Mouse (Mus musculus): ENCODE measurements around the gene Tedc2. TPM values are rescaled to one million over a fixed set of nuclear protein-coding genes. Genes with fewer than 3 reads are reported as not detected.
A peak's percentile ranks its signal among the peaks of the same experiment; 100 is the strongest.

Tedc2 gene
- total RNA-seq, 1 experiment from 2014 or later, result 23.7 TPM

DNA sequence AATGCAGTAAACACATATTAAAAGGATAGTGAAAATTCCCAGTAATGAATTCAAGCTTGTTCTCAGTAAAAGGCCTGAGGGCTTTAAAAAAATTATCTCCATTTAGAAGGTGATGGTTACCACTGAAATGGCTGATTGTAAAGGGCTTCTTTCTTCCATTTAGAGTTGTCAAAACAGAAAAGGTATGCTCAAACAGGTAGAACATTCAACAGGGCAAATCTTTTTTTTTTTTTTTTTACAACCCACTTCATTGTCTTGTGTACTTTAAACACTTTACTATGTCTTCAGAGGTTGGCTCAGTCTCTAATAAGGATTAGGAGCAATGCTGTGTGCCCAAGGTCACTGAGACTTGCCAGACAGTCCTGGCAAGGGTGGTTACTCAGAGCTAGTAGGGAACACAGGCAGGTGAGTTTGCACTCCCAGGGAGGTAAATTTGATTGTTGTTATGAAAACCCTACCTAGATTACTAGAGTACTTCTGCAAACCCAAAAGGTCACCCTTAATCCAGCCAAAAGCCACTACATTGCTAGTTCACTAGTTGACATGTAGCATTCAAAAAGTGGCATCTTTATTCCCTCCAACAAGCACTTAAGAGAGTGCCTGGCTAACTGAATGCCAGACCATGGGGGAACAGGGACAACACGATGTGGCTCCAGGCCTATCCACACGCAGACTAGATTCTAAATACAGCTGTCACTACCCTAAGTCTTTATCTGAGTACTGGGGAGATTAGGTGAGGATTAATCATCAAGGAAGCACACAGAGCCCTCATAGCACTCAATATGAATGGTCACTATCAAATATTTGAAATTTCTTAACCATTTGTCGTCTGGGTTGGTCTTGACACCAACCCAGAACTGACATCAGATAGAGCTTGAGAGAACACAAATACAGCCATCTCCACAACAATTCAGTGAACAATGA is 16.8 kb downstream of the Tedc2 start:
- ATAC-seq (replicated peaks in 1 of 2; ENCODE audit: insufficient read depth in 1 of 2, low FRiP score in 2 of 2, low TSS enrichment in 1 of 2, low read depth in 1 of 2, poor library complexity in 2 of 2, severe bottlenecking in 2 of 2), result no peak

DNA sequence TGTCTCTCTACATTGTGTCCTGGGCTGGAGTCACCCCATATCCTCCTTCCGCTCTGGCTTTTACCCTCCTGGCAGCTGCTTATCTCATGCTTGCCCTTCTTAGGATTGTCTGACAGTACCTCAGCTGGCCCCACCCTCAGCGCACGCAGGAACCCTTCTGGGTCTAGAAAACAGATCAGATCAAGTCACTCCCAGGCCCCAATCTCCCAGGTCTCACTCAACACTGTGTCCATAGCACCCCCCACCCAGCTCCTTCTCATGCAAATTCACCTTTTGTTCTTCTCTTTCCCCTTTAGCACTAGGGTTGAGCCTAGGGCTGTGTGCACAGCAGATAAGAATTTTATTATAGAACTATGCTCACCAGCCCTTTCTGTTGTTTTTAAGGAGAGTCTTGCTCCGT is 17.6 kb downstream of the Tedc2 start:
- ATAC-seq (replicated peaks in 1 of 2; ENCODE audit: insufficient read depth in 1 of 2, low FRiP score in 2 of 2, low TSS enrichment in 1 of 2, low read depth in 1 of 2, poor library complexity in 2 of 2, severe bottlenecking in 2 of 2), result no peak

DNA sequence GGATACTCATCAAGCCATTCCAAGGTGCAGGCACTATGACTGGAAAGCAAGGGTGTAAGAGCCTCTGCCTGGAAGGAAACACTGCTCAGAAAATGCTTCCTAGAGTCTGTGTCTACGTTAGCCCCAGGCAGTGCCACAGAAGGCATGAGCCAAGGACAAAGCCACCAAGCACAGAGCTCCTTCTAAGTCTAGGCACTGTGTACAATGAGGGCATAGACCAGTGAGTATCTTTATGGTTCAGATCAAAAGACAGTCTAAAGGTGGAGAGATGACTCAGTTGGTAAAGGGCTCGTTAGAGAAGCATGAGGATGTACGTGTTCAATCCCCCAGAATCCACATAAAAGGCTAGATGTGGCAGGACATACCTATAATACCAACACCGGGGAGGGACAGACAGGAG is 19.6 kb downstream of the Tedc2 start:
- no peak for ATAC-seq (replicated peaks in 1 of 2; ENCODE audit: insufficient read depth in 1 of 2, low FRiP score in 2 of 2, low TSS enrichment in 1 of 2, low read depth in 1 of 2, poor library complexity in 2 of 2, severe bottlenecking in 2 of 2)

DNA sequence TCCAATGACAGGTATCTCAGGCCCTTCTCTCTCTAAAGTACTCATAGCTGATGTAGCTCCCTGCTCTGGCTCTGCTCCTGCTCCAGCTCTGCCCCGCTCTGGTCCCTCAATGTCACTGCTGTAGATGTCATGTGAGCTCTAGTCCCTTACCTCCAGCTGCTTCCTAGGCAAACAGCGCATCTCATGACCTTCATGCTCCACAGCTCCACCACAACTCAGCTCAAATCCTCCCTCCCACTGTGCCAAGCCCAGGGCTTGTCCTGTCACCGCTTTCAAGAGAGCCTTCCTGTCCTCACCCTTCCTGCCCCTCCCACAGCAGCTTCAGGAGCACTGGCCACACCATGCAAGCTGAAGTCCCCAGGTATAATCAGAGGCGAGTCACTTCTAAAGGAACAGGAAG is 20.9 kb downstream of the Tedc2 start:
- ATAC-seq (replicated peaks in 1 of 2; ENCODE audit: insufficient read depth in 1 of 2, low FRiP score in 2 of 2, low TSS enrichment in 1 of 2, low read depth in 1 of 2, poor library complexity in 2 of 2, severe bottlenecking in 2 of 2), result no peak

DNA sequence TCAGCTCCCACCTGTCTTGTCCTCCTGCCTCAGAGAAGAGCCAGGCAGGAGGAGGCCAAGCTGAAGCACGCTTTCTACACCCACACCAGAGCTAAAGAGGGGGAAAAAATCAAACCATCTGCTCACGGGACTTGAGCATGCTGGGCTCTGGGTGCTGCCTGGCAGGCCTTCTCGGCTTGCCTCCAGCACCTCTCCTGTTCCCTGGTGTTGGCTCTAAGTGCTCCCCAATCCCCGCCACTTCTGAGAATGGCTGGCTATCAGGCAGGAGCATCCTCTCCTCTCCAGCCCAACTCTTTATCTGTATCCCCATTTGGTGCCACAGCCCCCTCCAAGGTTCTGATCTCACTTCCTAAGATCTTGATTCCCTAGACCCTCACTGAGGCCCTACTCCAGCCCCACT is 21.4 kb downstream of the Tedc2 start:
- ATAC-seq (replicated peaks in 1 of 2; ENCODE audit: insufficient read depth in 1 of 2, low FRiP score in 2 of 2, low TSS enrichment in 1 of 2, low read depth in 1 of 2, poor library complexity in 2 of 2, severe bottlenecking in 2 of 2), result no peak

DNA sequence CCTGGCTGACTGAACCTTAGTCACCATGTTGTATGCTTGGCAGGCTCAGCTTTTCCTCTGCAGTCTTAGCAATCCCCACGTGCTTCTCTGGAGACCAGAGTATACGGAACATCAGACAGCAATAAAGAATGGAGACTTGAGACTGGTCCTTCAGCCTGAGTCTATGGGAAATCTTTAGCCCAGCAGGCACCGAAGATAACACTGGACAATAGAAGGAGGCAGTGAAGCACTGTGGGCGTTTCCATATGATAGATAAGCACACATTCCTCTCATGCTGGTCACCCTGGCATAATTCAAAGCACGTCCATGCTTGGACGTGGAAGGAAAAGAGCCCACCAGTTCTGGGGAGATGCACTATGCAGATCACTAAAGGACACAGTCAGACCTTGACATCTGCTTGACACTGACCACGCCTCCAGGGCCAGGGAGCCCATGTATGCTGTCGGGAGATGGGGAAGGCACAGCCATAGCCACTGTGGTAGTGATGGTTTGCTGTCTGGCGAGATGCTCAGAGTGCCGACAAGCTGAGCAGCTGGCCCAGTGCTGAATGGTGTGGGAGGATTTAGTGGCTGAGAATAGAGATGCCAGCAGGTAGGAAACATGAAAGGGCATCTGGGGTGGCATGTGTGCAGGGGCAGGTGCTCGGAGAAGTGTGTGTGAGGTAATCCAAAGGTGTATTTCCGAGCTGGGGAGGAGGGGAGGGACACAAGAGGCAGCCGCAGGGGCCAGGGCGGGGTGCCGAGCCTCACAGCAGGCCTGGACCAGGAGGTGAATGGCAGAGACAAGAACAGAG is 23.4 kb downstream of the Tedc2 start:
- no peak for ATAC-seq (replicated peaks in 1 of 2; ENCODE audit: insufficient read depth in 1 of 2, low FRiP score in 2 of 2, low TSS enrichment in 1 of 2, low read depth in 1 of 2, poor library complexity in 2 of 2, severe bottlenecking in 2 of 2)

DNA sequence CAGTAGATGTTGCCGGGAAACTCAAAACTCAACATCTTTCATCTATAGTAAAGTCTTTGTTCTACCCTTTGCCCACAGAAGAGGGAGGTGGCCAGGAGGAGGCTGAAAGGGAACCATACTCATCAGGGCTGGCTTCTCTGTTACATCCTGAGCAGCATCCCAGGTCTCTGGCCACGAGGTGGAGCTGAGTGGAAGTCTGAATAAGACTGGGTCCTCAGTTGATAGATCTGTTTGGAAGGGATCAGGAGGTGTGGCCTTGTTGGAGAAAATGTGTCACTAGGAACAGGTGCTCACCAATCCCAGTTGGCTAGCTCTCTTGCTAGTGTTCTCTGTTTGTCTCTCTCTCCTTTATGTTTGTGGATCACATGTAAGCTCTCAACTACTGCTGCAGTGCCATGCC is 25.3 kb downstream of the Tedc2 start:
- no peak for ATAC-seq (replicated peaks in 1 of 2; ENCODE audit: insufficient read depth in 1 of 2, low FRiP score in 2 of 2, low TSS enrichment in 1 of 2, low read depth in 1 of 2, poor library complexity in 2 of 2, severe bottlenecking in 2 of 2)

DNA sequence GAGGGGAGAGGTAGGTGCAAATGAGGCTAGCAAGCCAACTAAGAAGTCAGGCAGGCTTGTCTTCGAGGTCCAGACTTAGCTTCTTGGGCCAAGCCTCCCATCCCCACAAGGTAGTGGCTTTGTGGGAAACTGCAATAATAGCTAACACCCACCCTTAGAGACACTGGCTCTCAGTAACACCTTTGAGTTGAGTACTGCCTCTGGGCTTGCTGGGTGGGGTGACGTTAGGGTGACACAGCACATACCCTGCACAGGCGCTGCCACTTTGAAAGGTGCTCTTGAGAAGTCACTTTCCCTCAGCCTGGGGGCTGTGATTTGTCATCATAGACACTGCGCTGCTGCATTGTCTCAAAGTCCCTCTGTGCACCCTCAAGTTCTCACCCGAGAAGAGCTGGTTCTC is 26.9 kb downstream of the Tedc2 start:
- no peak for ATAC-seq (replicated peaks in 1 of 2; ENCODE audit: insufficient read depth in 1 of 2, low FRiP score in 2 of 2, low TSS enrichment in 1 of 2, low read depth in 1 of 2, poor library complexity in 2 of 2, severe bottlenecking in 2 of 2)

DNA sequence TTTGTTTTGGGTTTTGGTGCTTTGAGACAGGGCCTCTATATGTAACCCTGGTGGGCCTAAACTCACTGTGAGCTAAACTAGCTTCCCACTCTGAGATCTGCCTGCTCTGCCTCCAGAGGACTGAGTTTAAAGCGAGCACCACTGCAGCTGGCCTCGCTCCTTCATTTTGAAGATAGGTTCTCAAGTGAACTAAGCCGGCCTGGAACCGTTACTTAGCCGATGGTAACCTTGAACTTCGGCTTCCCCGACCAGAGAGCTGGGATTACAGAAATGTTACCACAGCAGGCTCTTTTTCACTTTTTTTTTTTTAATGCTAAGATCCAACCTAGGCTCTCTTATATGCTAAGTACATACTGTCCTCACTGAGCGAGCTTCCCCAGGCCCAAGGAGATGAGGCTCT is 27.4 kb downstream of the Tedc2 start:
- peak in 1 of 2 experiments; percentile 19; a peak in 2 of 4 replicates for ATAC-seq (replicated peaks in 1 of 2; ENCODE audit: insufficient read depth in 1 of 2, low FRiP score in 2 of 2, low TSS enrichment in 1 of 2, low read depth in 1 of 2, poor library complexity in 2 of 2, severe bottlenecking in 2 of 2)

DNA sequence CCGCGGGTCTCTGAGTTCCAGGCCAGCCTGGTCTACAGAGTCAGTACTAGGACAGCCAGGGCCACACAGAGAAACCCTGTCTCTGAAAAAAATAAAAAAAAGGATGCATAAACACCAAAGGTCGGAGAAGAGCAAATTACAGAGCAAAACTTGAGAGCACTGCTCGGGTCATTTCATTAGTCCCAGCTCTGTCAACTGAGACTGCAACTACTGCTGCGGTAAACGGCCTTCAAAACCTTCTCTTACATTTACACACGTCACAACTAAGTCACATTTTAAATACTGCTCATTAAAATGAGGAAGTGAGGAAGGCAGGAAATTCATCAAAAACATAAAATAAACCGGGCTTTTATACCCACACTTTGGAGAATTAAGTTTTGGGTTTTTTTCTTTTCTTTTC is 27.8 kb downstream of the Tedc2 start:
- ATAC-seq (replicated peaks in 1 of 2; ENCODE audit: insufficient read depth in 1 of 2, low FRiP score in 2 of 2, low TSS enrichment in 1 of 2, low read depth in 1 of 2, poor library complexity in 2 of 2, severe bottlenecking in 2 of 2), result peak; percentile 53 to 64

DNA sequence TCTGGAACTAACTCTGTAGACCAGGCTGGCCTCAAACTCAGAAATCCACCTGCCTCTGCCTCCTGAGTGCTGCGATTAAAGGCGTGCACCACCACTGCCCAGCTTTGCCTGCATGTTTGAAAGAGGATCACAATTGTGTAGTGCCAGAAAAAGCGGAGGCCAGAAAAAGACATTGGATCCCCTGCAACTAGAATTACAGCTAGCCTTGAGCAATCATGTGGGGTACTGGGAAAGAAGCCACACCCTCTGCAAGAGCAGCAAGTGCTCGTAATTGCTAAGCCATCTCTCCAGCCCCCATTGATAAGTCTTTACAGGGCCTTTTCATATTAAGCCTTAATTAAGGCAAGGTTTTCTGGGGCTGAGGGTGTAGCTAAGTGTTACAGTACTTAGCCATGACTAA is 29.2 kb downstream of the Tedc2 start:
- ATAC-seq (replicated peaks in 1 of 2; ENCODE audit: insufficient read depth in 1 of 2, low FRiP score in 2 of 2, low TSS enrichment in 1 of 2, low read depth in 1 of 2, poor library complexity in 2 of 2, severe bottlenecking in 2 of 2), result no peak

DNA sequence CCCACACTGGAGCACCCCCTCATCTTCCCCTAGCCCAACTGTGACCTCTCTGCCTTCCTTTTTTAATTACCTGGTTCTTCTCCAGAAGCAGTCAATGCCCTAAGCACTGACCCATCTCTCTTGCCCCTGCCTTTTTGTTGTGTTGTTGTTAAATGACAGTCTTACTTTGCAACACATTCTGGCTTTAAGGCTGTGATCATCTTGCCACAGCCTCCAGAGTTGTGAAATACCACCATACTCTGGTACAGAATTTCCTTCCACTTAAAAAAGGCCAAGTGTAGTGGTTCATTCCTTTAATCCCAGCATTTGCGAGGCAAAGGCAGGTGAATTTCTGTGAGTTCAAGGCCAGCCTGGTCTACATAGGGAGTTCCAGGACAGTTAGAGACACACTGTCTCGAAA is 29.7 kb downstream of the Tedc2 start:
- no peak for ATAC-seq (replicated peaks in 1 of 2; ENCODE audit: insufficient read depth in 1 of 2, low FRiP score in 2 of 2, low TSS enrichment in 1 of 2, low read depth in 1 of 2, poor library complexity in 2 of 2, severe bottlenecking in 2 of 2)

DNA sequence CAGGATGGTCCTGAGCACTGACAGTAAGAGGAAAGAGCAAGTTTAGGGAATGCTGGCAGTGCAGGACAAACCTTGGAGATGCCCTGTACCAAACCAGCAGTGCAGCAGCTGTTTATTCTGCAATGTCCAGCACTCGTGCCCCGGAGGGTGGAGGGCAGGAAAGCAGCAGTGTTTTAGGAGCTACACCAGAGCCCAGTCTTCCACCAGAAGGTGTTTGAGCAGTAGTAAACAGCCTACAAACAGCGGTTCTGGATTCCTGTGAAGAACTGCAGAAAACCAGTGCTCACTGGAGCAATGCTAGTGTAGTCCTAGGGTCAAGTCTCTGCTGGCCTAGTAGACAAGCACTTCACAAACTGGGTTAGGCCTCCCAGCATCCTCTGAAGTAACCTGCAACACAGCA is 46.4 kb downstream of the Tedc2 start:
- ATAC-seq (replicated peaks in 1 of 2; ENCODE audit: insufficient read depth in 1 of 2, low FRiP score in 2 of 2, low TSS enrichment in 1 of 2, low read depth in 1 of 2, poor library complexity in 2 of 2, severe bottlenecking in 2 of 2), result no peak

DNA sequence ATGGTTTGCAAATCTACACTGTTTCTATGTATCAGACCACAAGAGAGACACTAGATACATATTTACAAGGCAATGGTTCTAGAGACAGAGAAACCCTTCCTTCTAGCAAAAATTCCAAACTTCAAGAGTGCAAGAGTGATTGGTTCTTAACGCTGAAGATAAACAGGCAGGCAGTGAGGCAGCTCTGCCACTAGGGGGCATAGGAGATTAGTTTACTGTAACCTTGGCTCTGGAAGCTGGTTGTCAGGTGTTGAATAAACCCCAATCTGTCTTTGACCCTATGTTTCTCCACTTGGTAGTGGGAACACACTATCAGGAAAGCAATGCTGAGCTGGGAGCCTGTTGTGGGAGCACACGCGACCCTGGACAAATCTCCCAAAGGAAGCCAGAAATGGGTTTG is 47.2 kb downstream of the Tedc2 start:
- ATAC-seq (replicated peaks in 1 of 2; ENCODE audit: insufficient read depth in 1 of 2, low FRiP score in 2 of 2, low TSS enrichment in 1 of 2, low read depth in 1 of 2, poor library complexity in 2 of 2, severe bottlenecking in 2 of 2), result peak; percentile 34 to 47; a peak in 1 of 4 replicates

DNA sequence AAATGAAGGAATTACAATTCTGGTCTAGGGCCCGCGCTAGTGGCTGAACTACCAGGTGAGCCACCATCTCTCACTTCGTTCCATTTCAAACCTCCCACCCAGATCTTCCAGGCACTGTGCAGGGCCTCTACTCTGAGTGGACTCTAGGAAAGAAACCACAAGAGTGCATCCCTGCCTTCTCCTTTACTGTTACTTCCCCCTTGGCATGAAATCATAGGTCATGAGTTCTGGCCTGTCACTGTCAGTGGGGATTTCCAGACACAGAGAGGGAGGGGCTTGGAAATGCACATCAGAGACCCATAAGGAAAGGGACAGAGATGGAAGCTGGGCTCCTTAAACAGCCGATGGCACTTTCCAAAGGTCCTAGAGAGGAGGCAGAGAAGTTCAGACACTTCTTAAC is 48.9 kb downstream of the Tedc2 start:
- ATAC-seq (replicated peaks in 1 of 2; ENCODE audit: insufficient read depth in 1 of 2, low FRiP score in 2 of 2, low TSS enrichment in 1 of 2, low read depth in 1 of 2, poor library complexity in 2 of 2, severe bottlenecking in 2 of 2), result no peak

DNA sequence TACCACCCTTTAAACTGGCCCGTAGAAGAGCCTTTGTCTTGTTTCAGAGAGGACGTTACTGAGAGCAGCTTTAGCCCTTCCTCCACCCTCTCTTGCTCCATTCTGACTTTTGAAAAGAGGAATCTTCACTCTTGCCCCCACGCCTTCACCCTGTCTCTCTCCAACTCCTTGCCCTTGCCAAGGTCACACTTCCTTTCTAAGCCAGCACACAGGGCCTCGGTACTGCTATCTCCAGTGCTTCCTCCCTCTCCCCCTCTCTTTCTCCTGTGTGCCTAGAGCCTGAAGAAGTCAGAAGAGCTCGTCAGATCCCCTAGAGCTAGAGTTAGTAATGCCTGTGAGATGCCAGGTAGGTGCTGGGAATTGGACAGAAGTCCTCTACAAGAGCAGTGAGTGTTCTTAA is 49.9 kb downstream of the Tedc2 start:
- no peak for ATAC-seq (replicated peaks in 1 of 2; ENCODE audit: insufficient read depth in 1 of 2, low FRiP score in 2 of 2, low TSS enrichment in 1 of 2, low read depth in 1 of 2, poor library complexity in 2 of 2, severe bottlenecking in 2 of 2)

DNA sequence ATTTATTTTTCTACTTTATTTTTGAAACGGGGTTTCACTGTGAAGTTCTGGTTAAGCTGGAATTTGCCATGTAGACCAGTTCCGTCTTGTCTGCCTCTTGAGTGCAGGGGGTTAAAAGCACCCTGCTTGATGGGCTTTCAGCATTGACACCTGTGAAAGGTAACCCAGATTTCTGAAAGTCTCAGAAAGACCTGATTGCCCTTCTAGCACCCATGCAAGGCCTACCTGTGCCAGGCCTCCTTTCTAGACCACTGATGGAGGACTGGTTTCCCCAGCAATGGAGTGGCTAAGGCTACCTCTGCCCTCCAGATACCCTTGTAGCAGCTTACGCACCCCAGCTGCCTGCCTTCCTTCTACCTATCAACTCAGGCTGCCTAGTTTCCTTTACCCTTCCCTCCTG is 50.5 kb downstream of the Tedc2 start:
- ATAC-seq (replicated peaks in 1 of 2; ENCODE audit: insufficient read depth in 1 of 2, low FRiP score in 2 of 2, low TSS enrichment in 1 of 2, low read depth in 1 of 2, poor library complexity in 2 of 2, severe bottlenecking in 2 of 2), result no peak

DNA sequence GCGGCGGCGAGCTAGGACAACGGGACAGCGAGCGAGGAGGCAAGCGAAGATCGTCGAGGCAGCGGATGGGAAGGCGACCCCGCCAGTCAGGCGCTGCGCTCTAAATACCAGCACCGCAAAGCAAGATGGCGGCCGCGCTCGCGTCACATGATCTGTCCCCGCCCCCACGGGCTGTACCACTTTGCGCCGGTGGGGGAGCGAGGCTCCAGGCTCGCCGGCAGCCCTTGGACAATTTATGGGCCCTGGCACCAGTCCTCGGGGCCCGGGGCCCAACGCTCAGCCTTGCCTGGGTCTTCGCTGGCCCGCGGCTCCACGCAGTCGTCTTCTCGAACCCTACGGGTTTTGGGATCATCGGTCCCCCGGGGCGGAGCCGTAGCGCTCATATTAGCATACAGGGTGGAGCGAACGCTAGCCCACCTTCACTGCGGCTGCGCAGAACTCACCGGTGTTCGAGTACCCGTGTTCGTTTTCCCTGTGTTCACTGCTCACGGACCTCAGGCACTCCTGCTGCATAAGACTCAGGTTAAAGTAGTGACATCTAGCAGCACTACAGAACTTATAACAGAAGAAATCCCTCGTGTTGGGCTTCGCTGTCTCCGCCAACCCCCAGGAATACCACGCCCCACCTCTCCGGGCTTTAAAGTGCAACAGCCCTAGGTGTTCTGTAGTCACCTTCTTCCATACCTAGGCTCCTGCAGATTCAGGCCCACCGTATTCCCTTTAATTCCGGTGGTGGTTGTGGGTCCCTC is 51.2 kb downstream of the Tedc2 start, which contains the start of gene Atp6v0c:
TSS of gene Atp6v0c (minus strand) at position 386 of the 749 bp plus-strand sequence.
- peak; percentile 46 to 71; a peak in 3 of 4 replicates for ATAC-seq (replicated peaks in 1 of 2; ENCODE audit: insufficient read depth in 1 of 2, low FRiP score in 2 of 2, low TSS enrichment in 1 of 2, low read depth in 1 of 2, poor library complexity in 2 of 2, severe bottlenecking in 2 of 2)
